Mouse (Mus musculus): ENCODE data around the gene Meis2.

The Meis2 gene

DNA sequence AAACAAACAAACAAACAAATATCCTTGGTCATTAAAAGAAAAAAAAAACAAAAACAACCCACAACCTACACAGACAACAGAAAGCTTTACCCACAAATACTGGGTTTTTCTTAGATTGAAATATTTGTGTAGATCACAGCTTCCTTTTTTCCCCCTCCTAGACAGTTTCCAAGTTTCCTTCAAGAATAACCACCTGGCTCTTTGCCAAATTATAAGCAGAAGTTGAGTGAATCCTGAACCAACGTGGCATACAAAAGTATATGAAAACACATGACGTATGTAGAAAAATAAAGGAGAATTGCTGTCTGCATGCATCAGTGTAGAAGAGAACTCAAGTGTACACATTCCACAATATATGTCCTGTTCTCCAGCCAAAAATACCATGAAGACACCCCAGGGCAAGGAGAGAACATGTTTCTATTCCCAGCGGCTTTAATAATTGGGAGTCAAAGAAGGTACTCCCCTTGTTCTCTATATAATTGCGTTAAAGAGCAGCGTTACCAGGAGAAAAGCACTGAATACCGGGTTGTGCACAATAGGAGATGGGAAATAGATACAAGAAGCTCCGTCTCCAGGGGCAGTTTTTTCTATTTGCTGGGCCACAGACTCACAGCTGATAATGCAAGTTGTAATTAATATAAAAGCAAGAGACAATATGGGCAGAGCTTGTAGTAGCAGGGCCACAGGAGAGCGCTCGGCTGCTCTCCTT lies 13.6 kb downstream of the Meis2 start:
- DNase-seq (ENCODE audit: extremely low read depth, low read depth, low spot score) = no peak

GRCm38 (mm10) chr2:116049710-116050109 lies 15.9 kb downstream of the Meis2 start:
- no peak for DNase-seq (ENCODE audit: extremely low read depth, low read depth, low spot score)

DNA sequence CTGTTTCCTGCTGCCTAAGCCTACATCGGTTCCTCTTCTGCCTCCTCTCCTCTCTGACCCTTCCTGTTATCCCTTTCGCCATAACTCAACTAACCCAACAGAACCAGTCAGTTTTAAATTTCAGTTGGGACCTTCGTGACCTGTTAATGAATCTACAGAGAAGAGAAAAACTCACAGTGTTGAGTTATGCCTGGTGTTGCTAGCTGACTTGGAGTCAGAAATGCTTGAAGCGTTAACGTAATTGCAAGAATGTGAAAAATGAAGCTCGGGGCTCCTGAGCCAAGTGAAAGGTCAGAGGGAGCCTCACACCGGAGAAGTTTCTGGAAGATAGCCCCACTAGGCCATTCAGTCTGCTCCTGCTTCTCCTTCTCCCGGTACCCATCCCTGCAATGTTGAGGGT lies 18.3 kb downstream of the Meis2 start:
- DNase-seq (ENCODE audit: extremely low read depth, low read depth, low spot score) = no peak

- no peak for DNase-seq (ENCODE audit: extremely low read depth, low read depth, low spot score)
These were observed 20.6 kb downstream of the Meis2 start for GRCm38 (mm10) chr2:116045048-116045447.

DNA sequence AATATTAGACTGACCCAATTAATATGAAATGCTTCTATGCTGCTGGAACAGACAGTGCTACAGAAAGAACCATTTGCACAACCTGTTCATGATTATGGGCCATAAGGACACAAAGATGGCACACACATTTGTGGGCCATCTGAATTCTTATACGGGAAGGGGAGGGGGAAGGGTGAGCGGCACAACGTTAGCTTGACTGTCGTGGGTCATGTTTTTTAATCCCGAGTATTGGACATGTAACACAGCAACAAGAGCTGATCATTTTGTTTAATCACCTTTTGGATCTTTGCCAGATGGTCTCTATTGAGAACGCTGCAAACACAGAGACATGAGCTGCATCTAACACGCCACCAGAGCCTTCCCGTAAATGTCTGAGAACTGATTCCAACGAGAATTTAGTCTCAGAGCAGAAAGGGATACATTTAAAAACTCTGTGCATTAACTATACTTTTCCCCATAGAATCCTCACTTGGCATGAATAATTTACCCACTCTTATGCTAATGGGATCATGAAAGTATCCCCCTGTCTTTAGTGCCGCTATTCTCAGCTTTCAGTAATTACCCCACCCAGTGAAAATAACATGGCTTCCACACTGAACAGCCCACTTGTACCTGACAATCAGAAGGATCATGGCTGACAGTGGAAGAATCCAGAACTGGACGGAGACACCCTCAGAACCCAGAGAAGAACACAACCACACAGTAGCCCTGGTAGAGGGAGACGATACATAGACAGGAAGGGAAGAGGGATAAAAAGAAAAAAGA lies 22.5 kb downstream of the Meis2 start:
- DNase-seq (ENCODE audit: extremely low read depth, low read depth, low spot score) = no peak

- DNase-seq (ENCODE audit: extremely low read depth, low read depth, low spot score) = no peak
These were observed 23.2 kb downstream of the Meis2 start for GRCm38 (mm10) chr2:116042447-116042846.

DNA sequence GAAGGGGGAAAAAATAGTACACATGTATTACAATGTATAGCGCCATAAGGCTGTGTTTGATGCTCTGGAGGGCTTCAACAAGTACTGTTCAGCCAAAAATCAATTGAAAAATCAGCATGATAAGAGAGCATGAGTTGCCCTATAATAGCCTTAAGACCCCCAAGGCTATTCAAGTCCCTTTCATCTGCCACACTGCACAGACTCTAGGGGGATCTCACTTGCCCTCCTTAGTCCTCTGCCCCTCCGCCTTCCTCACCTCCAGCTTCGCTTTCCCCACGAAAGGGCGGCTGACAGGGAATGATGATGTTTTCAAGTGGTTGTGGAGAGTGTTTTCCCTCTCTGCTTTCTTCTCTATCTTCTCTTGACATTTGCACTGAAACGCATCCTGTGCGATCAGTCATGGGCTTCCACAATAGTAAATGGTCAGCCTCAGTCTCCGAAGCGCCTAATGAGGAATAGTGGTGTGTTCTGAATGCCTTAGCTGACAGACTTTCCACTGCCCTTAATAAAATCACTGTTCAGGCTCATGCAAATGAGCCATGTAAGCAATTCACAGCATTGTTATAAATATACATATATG lies 23.9 kb downstream of the Meis2 start:
- no peak for DNase-seq (ENCODE audit: extremely low read depth, low read depth, low spot score)

DNA sequence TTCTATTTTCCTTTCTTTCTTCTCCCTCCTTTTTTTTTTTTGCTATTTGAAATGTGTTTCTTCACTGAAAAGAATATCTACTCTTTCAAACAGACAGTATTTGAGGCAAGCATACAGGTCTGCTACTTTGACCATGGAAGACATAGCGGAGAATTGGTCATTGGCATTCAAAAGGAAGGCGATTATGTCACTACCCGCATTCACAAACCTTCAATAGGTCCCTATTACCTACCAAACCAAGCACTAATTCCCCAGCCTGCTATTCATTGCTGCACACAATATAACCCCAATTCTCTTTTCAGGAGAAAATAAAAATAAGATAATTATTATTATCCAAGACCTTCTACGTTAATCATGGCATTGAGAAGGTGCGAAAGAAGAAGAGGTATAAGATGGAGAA lies 30.3 kb downstream of the Meis2 start:
- no peak for DNase-seq (ENCODE audit: extremely low read depth, low read depth, low spot score)

GRCm38 (mm10) chr2:116028127-116028526 lies 37.5 kb downstream of the Meis2 start:
- DNase-seq (ENCODE audit: extremely low read depth, low read depth, low spot score) = no peak

DNA sequence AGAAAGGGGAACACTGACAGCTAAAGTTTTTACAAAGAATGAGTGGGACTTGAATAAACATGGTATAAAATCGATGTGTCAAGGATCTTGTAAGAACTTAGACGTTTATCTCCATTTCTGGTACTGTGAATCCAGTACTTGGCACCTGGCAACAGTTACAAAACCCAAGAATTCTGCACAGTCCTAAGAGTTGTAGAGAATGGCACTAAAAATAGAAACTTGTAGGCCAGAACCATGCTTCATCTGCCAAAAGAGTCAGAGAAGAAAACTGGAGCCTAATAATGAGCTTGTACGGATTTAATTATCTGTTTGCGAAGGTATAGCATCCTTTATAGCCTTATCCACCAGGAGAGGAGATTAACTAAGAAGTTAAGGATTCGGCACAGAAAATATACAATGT lies 42.8 kb downstream of the Meis2 start:
- no peak for DNase-seq (ENCODE audit: extremely low read depth, low read depth, low spot score)

GRCm38 (mm10) chr2:116021931-116022330 lies 43.7 kb downstream of the Meis2 start:
- no peak for DNase-seq (ENCODE audit: extremely low read depth, low read depth, low spot score)

DNA sequence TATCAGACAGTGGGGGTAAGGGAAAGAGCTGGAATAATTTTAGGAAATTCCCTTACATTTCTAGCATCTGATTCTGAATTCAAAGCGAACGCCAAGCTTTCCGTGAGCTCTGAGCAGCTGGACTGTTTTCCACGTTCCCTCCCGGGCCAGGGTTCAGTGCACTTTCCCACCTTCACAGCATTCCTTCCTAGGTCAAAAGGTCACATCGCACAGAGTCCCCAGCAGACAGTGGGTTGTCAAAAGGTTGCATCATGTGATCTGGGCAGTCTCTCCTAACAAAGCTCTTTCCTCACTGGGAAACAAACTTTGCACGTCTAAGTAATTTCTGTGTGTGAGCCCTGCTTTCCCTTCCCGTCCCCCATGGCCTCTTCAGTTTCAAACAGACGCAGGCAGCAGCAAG lies 44.6 kb downstream of the Meis2 start:
- DNase-seq (ENCODE audit: extremely low read depth, low read depth, low spot score) = no peak

- no peak for DNase-seq (ENCODE audit: extremely low read depth, low read depth, low spot score)
These were observed 45.1 kb downstream of the Meis2 start for GRCm38 (mm10) chr2:116020451-116020951.

GRCm38 (mm10) chr2:116019959-116020358 lies 45.7 kb downstream of the Meis2 start:
- DNase-seq (ENCODE audit: extremely low read depth, low read depth, low spot score) = no peak

- DNase-seq (ENCODE audit: extremely low read depth, low read depth, low spot score) = no peak
These were observed 46.2 kb downstream of the Meis2 start for GRCm38 (mm10) chr2:116019466-116019794.

- DNase-seq (ENCODE audit: extremely low read depth, low read depth, low spot score) = no peak
These were observed 46.7 kb downstream of the Meis2 start for GRCm38 (mm10) chr2:116018781-116019465.

GRCm38 (mm10) chr2:116015520-116015919 lies 50.1 kb downstream of the Meis2 start:
- no peak for DNase-seq (ENCODE audit: extremely low read depth, low read depth, low spot score)

DNA sequence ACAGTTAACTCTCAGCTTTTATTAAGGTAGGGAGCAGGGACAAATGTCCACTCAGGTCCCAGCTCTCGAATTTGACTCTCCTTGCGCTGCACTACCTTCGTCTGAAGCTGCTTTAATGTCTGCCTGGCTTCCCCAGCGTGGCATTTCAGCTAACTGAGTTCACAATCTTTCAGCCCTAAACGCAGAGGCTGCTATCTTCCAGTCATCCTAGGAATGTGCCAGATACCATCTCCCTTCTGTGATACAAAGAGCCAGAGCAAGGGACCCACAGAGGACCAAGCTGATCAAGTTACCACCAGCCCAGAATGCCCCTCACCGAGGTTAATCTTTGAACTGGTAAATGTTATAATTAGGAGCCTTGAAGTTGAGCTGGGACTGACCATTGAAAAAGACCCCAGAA lies 55.2 kb downstream of the Meis2 start:
- no peak for DNase-seq (ENCODE audit: extremely low read depth, low read depth, low spot score)

DNA sequence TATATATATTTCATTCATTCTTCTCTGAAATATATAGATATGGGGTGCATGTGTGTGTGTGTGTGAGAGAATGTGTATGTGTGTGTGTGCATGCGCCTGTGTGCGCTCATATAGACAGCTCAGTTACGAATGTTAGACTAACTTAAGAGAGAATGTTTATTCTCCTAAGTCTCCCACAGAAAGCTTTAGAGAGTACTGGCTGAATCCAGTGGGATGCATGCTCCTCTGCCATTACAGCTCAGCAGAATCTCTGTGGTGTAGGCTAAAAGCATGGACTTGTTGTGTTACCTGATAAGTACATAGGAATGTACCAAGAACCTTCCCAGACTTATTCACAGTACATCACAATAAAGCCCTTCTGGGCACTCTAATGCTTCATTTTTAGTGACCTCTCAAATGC lies 55.6 kb downstream of the Meis2 start:
- DNase-seq (ENCODE audit: extremely low read depth, low read depth, low spot score) = no peak

DNA sequence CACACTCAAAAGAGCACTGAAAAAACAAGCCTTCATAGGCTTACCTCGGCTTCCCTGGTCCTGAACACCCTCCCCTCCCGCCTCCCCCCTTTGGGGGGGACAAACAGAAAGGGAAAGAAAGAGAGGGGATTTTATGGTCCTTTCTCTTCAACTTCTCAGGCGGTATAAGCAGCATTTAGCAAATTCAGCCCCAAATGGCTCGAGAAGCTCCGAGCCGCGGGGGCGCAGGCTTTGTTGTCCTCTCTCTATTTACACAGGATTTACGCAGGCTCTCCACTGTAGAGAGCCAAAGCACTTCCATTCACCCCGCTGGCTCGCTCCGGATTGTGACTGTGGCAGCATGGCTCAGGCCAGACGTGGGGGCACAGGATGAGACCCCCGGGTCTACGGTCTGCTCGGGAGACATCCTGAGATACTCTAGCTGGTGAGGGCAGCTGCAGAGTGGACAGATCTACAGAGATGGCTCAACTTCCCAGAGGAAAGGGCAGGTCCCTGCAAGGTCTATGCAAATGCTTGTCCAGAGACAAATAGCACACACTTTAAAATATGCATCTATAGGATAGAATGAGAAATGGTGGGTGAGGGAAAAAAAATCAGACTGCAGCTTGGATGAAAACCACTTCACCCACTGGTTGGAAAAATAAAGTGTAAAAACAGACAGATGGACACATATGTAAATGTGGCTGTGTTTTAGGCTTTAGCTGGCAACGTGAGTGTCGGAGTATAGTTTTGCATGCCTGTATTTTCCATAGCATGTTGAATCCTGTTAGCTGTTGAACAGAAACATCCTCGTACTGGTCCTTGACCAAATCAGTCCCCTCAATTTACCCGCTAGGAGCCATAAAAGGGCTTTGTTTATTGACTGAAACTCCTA lies 56.3 kb downstream of the Meis2 start:
- no peak for DNase-seq (ENCODE audit: extremely low read depth, low read depth, low spot score)

DNA sequence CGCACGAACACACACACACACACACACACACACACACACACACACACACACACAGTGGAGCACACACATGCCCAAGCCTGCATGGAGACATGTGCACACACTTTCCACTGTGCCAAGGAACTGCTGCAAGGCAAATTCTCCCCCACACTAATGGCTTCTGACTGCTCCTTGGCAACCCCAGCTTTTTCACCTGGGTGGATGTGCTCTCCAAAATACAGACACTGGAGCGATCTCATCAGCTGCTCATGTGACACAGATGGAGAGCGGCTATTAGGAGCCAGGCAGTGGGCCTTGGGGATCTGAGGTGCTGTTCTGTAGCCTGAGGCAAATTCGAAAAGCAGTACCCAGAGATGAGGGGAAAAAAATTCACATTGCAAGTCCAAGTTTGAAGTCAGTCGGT lies 63.3 kb downstream of the Meis2 start:
- DNase-seq (ENCODE audit: extremely low read depth, low read depth, low spot score) = peak; percentile 30
